Mouse (Mus musculus): ENCODE results near the gene Vrk1. TPM values are rescaled to one million over a fixed set of nuclear protein-coding genes. Genes with fewer than 3 reads are reported as not detected.
A peak's percentile ranks its signal among the peaks of the same experiment; 100 is the strongest.

The Vrk1 gene
- total RNA-seq, 4 experiments from 2014 or later: 16.4 to 18.0 (median 17.4) TPM

DNA sequence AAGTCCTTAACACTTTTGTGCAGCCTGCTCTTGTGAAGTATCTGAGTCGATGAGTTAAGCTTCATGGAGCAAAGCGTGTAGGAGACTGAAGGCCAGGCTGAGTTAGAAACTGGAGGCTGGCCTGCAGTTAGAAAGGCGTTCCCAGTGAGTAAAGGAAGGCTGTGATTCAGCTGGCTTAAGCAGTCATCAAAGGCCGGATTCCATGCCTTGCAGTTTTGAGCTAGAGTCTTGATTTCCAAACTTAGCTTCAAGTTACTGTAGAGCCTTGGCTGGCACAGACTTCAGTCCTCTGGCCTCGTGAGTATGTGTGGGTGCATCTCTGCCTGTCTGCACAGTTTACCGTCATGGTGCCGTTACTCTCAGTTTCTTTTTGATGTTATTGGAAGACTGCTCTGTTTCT, 42.2 kb downstream of the Vrk1 start:
- DNase-seq: no peak

DNA sequence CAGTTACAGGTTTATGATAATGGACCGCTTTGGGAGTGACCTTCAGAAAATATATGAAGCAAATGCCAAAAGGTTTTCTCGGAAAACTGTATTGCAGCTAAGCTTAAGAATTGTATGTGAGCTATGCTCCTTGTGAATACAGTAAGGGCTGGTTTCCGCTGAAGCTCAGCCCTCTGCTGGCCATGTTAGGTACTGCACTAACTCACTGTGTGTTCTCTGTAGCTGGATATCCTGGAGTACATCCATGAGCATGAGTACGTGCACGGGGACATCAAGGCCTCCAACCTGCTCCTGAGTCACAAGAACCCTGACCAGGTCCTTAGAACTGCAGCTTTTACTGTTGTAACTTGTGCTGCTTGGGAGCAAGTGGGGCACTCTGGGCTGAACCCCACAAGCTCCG, 45.8 kb downstream of the Vrk1 start:
- peak; percentile 67 for DNase-seq

DNA sequence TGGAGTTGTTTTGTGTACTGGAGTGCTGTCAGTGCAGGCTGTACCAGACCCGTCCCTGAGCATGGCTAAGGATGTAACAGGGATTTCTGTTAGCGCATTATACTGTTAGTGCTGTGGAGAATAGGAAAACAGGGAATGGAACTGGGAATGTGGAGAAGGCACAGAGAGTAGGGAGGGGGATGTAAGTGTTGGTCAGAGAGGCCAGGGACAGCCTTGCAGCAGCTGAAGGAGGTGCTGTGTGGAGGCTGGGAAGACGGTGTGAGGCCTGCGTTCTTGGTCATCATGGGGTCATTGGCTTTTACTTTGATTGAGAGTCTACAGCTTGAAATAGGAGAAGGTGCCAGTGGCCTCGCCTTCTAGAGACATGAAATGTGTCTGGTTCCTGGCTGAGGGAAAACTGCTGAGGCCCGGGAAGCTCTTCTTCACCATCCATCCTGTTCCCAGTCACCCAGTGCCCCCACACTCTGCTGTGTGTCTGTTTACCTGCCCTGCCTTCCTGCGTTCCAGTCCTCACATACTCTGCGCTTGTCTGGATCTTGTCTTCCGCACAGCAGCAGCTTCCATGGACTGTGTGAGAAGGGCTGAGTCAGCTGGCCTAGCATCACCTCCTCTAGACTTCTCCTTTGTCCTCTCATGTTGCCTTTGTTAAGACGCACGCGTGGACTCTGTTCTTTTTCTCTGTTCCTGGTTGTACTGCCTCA, 50.0 kb downstream of the Vrk1 start:
- no peak for DNase-seq

DNA sequence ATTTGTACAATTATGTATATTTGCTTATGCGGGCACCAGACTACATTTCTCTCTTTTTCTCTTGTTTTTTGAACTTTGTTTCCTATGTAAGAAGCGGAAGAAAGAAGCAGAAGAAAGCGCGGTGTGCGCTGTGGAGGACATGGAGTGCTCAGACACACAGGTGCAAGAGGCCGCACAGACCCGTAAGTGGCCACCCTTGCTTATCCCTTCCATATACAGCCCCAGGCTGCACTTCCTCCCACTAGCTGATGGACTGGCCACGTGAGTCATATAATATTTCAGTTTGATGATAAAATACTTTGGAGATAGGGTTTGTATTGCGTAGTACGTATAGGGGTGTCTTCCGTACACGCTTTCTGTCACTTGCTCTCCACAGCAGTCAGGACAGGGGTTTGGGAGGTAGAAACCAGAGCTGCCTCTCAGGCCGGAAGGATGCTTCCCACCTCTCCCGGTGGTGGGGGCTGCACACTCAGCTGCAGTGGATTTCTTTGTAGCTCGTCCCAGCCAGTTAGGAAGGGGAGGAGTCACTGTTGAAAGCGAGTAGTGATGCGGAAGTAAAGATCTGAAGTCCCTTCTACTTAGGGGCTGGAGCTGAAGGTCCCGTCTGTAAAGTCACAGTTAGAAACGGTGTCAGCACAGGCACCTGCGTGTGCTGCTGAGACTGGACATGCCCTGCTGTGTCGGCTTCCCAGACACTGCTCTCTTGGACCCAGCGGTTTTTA, 60.6 kb downstream of the Vrk1 start:
- no peak for DNase-seq

DNA sequence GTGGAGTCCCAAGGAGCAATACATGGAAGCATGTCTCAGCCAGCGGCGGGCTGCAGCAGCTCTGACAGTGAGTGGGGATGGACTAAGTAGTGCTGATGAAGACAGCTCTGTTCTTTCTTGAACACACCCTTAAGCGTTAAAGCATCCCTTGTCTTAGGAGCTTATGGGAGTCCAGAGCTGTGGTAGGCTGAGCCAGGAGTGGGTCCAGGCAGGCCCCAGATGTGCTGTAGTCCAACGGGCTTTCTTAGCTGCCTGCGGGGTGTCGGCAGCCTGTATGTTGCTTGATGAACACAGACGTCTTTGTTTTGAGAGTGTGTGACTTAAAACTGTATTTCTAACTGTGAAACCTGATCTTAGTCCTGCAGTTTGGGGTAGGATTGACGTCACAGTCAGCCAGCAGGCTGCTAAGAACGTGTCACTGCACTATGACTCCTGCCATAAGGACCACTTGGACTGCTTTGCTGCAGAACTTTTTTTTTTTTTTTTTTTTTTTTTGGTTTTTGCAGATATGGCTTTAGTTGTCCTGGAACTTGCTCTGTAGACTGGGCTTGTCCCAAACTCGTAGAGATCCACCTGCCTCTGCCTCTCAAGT, 61.6 kb downstream of the Vrk1 start:
- DNase-seq: no peak

DNA sequence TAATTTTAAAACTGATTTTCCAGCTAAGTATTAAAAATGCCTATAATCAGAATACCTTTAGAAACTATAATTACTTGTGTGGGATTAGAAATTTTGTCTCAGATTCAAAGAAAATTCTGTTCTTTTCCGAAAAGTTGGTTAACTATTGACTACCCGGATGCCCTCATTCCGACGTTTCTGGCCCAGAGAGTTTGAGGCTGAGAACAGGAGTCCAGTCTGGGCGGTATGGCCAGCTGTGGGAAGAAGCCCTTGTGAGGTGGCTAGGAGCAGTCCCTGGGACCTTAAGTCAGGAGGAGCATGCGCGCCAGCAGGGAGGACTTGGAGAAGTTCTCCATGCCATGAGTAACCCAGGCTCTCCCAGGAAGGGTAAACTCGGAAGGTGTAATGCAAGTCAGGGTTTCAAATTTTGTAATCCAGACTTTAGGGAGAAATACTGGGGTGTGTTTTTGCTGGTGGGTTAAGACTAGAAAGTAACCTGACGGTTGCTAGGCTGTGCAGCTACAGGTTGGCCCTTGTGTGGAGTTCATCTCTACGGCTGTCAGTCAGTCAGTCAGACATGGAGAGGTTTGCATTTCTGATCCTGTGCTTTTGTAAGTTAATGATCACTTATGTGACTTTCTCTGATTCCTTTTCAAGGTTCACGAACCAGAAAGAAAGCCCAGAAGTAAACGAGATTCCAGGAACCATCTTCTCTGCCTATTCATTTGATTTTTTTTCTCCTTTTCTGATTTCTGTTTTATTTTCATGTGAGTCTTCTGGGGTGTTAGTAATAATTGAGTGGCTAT, 64.5 kb downstream of the Vrk1 start:
- no peak for DNase-seq

DNA sequence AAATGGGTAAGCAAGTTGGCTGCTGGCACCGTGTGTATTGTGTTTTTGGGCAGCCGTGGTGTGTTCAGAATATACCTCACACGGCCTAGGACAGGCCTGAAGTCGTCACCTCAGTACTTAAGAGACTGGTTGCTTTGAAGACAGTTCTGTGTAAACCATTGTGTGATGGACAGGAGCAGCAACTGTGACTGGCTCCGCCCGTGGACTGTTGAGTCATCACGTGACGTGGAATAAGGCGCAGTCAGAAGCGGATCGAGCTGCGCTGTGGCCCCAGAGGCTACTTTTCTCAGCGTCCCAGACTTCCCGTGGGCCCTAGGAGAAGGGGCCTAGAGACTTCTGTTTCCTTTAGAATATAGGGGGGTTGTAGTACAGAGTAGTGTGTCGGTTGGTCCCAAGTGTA, 66.1 kb downstream of the Vrk1 start:
- no peak for DNase-seq

DNA sequence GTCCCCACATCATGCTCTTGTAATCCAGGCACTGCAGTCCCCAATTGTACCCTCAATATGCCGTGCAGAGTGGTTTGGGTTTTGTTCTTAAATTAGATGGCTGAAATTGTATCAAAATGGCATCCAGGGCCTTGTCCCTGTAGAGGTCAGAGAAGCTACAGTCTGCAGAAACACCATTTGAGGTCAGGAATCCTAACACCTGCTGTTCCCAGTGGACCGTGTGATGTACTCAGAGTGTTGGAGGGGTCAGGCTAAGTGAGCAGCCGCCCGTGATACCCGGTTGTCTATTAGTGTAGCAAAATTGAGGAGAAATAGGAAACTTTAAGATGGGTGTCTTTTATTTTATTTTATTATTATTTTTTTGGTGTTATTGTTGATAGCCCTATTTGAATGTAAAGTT, 70.5 kb downstream of the Vrk1 start:
- no peak for DNase-seq

DNA sequence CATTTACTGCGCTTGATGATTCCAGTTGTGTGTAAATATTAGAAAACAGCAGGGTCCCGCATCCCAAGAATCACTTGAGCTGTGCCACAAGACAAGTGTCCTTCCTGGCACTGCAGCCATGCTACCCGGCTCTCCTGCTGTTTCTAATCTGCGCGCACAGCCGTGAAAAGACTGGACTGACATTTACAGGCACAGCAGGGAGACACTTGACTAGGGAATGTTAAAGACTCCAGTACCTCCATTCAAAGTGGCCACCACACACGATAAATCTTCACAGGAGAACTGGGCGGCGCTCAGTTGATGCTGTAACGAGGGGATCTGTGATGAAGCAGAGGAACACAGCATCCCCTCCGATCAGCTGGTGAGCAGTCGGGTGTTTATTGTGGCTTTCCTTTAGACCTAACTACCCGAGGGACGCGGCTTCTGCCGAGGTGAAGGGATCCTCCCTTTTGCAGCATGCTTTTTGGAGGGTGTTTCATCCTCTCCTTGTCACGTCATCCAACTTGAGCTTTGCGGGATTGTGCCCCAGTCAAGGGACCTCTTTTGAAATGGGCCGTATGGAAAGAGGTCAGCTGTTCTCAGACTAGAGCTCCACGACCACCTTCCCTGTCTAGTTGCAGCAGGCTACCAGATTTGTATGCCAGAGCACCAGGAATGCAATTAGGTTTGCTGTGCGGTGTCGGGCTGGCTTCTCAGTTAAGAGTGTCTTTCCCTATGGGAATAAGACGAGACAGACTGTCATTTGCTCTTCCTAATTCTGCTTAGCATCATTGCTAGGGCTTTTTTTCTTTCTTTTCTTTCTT, 71.1 kb downstream of the Vrk1 start:
- no peak for DNase-seq

DNA sequence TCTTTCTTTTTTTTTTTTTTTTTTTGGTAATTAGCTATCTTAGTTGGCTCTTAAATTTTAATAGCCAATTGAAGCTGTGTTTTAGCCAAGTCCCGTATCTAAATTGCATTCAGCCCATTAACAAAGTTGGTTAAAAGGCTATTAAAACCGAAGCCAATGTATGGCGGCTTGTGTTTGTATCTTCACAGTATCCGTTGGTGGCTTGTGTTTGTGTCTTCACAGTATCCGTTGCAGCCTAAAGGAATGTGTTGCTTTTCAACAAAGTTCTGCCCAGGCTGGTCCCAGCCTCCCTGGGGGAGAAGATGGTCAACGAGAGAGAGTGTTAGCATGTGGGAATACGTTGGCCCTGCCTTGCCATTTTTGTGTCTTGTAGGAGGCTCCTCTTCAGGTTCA, 71.7 kb downstream of the Vrk1 start:
- DNase-seq: no peak

DNA sequence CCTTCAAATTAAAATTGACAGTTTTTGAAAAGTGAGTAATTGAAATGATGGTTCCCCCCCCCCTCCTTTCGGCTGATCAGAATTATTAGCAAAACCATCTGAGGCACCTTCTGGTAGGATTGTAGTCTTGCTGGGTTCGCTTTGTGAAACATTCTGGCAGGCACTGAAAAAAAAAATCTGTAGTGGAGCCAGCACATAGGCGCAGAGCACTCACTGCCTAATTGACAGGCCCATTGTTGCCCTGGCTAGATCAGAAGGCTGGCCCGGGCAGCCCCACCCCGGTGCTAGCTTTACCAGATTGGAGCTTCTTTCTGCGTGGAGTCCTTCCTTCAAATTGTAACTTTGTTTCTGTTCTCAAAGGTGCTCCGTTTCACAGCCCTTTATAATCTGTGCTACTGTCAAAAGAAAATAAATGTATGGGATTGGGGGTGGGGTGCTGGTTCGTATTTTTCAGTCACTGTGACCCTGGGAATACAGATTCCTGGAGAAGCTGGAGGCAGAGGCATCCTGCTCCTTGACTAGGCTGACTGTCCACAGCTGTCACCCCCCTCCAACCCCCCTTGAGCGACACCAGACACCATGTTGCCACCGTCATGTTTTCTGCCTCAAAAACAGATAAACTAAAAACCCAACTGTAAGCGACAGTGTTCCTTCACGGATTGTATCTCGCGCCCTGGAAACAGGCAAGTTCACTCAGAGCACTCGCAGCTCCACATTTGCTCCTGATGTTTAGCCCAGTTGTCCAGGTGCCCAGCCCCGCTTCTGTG, 72.3 kb downstream of the Vrk1 start:
- no peak for DNase-seq

DNA sequence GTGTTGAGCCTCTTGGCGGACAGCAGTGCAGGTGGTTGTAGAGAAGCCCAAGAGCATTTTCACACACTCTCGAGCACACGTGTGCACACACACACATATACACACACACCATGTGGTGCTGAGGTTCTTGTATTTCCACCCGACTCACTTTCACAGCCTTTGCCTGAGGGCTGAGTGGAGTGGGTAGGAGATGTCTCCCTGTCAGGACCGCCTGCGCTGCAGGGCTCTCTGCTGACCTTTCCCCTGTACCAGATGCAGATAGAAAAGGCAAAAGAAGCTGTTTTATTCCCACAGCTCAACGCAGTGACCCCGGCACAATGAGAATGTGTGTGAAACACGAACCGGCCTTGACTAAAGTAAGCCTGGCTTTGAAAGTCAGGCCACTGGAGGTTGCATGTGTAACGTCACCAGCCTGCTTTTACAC, 72.9 kb downstream of the Vrk1 start:
- no peak for DNase-seq

DNA sequence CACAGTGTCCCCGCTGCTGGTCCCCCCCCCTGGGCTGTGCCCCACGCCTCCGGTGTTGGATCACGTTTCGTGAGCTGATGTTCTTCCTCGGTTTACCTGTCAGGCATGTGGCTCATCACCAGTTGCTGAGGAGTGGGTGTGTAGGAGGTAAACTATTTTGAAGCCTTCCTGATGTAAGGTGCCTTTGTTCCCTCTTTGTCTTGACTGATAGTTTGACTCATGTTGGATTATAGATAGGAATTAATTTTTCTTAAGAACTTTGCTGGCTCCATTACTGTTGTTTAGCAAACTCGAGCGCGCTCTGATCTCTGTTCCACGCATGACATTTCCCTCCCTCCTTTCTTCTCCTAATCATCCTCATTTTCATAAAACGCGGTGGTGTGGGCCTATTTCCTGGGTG, 74.1 kb downstream of the Vrk1 start:
- no peak for DNase-seq

DNA sequence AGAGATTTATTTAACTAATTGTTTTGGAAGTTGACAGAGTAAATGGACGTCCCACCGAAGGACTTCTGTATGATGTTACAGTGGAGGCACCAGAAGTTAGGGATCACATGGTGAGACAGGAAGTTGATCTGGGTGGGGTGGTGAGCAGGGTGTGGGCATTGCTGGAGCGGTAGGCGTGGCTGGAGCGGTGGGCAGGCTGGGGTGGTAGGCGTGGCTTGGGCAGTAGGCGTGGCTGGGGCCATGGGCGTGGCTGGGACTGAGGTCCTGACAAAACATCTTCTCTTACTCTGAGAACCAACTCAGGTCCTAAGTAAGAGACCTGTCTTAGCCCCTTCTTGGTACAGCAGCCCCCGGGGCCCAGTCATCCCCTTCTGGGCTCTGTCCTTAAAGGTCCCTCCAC, 84.8 kb downstream of the Vrk1 start:
- DNase-seq: no peak

DNA sequence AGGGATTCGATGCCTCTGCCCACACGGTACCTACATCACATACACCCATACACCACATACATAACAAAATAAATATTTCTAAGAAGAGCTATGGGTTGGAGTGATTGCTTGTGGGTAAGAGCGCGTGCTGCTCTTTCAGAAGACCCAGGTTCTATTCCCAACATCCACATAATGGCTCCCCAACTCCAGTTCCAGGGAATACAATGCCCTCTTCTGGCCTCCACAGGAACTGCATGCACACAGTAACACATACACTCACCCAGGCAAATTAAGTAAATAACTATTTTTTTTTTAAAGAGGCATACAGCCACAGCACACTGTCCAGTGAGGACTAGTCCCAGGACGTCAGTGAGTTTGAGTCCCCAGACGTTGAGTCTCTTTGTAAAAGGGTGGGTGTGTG, 92.0 kb downstream of the Vrk1 start:
- DNase-seq: no peak

DNA sequence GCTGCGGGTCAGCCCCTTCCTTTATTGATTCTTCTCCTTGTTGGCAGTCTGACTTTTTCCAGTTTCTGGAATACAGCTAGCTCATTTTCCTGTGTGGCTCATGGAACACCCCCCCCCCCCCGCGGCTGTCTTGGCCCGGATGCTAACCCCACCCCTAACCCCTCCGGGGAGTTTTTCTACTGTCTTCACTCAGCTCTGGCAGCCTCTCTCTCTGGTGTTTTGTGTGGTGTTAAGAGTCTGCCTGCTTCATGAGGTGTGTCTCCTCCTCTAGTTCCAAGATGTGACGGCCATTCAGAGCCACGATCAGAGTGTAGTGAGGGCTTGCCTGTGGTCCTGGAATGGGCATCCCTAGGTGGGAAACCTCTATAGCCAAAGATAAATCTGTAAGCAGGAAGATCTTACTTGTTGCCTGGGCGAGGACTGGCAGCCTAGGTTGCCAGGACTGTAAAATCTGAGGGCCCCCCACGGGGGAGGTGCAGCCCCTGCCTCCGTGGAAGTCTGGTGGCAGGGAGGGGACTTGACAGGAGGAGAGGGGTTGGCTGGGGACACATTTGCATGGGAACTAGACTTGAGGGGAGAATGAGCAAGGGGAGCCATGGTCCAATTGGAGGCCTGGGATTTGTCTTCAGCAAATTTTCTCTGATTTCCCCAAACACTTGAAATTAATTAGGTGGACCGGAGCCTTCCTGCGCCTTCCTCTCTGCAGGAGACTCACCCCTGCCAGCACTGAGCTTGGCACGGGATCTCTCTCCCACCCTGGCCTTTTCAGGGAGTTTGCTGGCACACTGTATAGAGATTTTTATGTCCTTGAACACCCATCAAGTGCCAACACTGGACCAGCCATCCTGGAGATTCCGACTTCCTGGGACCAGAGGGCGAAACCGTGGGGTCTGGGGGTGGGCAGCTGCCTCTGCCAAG, 93.0 kb downstream of the Vrk1 start:
- DNase-seq: no peak

DNA sequence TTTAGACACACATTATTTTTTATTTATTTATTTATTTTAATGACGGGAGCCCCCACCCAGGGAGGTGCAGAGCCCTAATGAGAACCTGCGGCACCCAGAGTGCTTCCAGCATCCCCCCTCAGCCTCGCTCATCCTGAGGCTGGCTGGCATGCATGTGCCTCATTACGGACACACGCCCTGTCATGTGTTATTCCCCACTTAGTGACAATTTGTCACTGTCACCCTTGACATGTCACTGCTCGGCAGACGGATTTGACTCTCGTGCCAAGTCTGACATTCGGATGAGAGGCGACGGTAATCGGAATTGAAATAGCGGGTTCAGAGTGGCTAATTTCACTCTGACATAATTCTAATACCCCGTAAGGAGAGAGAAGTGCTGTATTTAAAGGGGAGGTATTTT, 97.2 kb downstream of the Vrk1 start:
- DNase-seq: no peak

DNA sequence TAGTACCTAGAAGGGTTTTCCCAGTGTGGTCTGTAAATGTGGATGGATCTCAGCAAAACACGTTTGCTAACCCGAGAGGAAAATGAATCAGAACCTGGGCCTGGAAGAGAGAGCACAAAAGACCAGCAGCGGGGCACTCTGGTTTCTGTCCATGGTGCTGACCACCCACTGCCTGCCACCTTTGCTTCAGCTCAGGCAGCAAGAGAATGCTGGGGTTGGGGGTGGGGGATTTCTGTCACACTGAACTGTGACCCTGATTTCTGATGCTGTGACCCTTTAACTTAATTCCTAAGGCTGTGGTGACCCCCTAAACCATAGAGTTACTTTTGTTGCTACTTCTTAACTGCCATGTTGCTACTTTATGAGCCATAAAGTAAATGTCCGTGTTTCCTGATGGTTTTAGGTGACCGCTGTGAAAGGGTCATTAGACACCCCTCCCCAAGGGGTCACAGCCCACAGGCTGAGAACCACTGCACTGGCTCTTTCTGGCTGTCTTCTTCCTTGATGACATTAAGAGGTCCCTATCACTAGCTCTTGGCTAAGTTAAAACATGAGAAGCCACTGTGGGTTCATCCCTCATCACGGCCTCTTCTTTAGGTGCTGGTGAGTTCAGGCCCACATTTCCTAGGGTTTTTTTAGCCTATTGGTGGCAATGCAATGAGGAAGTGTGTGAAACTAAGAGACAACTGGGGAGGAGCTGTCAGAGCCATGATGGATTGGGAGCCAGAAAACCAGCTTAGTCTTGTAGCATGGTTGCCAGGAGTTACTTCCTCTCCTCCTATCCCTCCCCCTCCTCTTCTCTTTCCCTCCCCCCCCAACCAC, 105.3 kb downstream of the Vrk1 start:
- DNase-seq: peak; percentile 4

DNA sequence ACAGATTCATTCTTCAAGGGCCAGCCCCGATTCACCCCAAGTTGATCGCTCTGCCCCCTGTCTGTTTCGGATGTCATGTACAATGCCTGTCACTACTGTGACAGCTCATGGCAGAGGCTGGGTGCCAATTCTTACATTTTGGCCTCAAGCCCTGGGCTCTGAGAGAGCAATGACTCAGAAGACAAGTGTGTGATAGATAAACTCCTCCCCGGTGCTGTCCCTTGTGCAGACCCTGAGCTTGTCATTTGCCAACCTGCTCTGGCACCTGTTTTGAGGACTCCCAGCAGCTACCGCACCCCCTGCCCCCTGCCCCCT, 105.8 kb downstream of the Vrk1 start:
- peak; percentile 46 for DNase-seq

DNA sequence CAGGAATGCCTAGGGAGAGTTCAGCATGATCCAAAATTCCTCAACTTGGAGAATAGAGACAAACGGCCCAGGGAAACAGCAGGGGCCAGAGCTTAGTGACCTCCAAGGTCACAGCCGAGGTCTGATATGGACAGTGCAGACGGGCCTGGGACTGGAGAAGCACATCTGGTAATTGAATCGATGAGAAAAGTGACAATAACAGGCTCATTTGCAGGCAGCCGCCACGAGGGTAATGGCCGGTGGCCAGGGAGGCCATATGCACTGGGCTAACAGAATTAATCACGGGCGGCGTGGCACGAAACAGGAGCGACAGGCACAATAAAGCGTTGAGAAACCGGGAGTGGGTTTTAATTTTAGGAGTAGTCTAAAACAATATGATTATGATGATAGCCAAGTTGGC, 113.2 kb downstream of the Vrk1 start:
- DNase-seq: no peak
